Mouse (Mus musculus): Measurements from ENCODE around the gene 4930412O13Rik.

DNA sequence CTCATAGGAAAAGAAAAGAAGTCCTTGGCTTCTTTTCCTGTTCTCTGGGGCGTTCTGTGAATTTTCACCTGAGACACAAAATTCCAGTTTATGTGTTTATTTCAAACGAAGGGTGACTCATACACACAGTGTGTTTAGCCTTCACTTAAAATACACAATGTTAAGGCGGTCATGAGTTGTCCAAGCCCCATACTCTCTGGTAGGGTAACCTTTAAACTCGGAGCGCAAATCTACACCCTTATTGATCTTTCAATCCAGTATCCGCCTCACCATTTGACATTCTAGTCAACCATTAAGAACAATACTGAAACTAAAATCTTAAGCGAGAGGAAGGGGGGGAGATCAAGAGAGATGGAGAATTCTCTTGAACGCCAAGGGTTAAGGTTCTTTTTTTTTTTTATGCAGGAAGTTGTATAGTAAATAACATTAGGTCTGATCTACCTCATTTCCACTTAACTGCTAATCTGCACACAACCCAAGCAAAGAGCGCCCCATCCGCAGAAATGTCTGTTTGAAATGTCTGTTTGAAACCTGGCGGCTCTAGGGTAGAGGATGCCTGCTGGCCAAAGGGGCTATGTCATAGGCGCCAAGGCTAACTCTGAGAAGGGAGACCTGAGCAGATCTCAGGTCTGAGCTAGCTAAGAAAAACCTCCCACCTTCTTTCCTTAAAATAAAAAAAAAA lies 5.2 kb upstream of the 4930412O13Rik start:
- TF ChIP-seq HCFC1 (IDR thresholded peaks at IDR 0.05; ENCODE audit: low read depth, low read length), result no peak
- TF ChIP-seq POLR2AphosphoS5 (IDR thresholded peaks at IDR 0.05; ENCODE audit: borderline replicate concordance, low read depth, low read length), result no peak
- TF ChIP-seq CTCF (IDR thresholded peaks at IDR 0.05 in 2 of 3, conservative IDR thresholded peaks at IDR 0.05 in 1 of 3; ENCODE audit: control insufficient read depth in 1 of 3, insufficient read depth in 1 of 3, low read depth in 2 of 3, low read length in 3 of 3, poor library complexity in 1 of 3, severe bottlenecking in 1 of 3), result no peak
- TF ChIP-seq CHD2 (IDR thresholded peaks at IDR 0.05; ENCODE audit: low read length), result no peak
- no peak for TF ChIP-seq POLR2A (IDR thresholded peaks at IDR 0.05; ENCODE audit: control insufficient read depth in 1 of 2, insufficient read depth in 1 of 2, low read depth in 1 of 2, low read length in 2 of 2, poor library complexity in 1 of 2)
- TF ChIP-seq TBP (IDR thresholded peaks at IDR 0.05; ENCODE audit: low read depth, low read length), result no peak
- TF ChIP-seq ZC3H11A (IDR thresholded peaks at IDR 0.05; ENCODE audit: low read depth, low read length), result no peak
- no peak for TF ChIP-seq USF2 (IDR thresholded peaks at IDR 0.05; ENCODE audit: borderline replicate concordance in 1 of 2, insufficient read depth in 1 of 2, low read depth in 1 of 2, low read length in 2 of 2)

All from MEL (cell line).